Mouse (Mus musculus) stomach, embryonic 14.5 days (tissue): ENCODE results near the gene Olfr823. TPM values are rescaled to one million over a fixed set of nuclear protein-coding genes. Genes with fewer than 3 reads are reported as not detected.
"Not testable (repeated sequence)": the region's sequence is repeated elsewhere in the genome, so short reads cannot be mapped to it uniquely, and the experiment has no call there.

Experiments used
- ATAC-seq: fragments of 200-750 bp; cut with Nextera tagmentation; 2 replicates; pipeline ENCODE4 v1.8.0; 2017; ENCODE audit warnings: low read depth, moderate TSS enrichment; ENCODE audit not compliant: insufficient number of reproducible peaks, insufficient read depth, low FRiP score
- H3K27ac ChIP-seq: fragments of 300-500 bp; sonication (generic); 2 replicates; pipeline ENCODE4 v1.5.1; 2014; ENCODE audit warnings: mild to moderate bottlenecking, low read length, moderate library complexity, mixed read lengths
- H3K27me3 ChIP-seq: fragments of 300-500 bp; sonication (generic); 2 replicates; pipeline ENCODE4 v1.6.1; 2014; ENCODE audit warnings: low read length, control low read depth, mixed read lengths; ENCODE audit not compliant: control insufficient read depth, insufficient read depth
- H3K36me3 ChIP-seq: fragments of 300-500 bp; sonication (generic); 2 replicates; pipeline ENCODE4 v1.6.1; 2014; ENCODE audit warnings: mild to moderate bottlenecking, control low read depth, low read length, moderate library complexity, mixed read lengths; ENCODE audit not compliant: control insufficient read depth, insufficient read depth
- H3K4me1 ChIP-seq: fragments of 300-500 bp; sonication (generic); 2 replicates; pipeline ENCODE4 v1.6.1; 2014; ENCODE audit warnings: low read length, control low read depth, mixed read lengths; ENCODE audit not compliant: control insufficient read depth, insufficient read depth
- H3K4me2 ChIP-seq: fragments of 300-500 bp; sonication (generic); replicated peaks from 2 replicates; pipeline ENCODE4 v1.6.1; 2014; ENCODE audit warnings: low read depth, low read length, control low read depth
- H3K4me3 ChIP-seq: fragments of 300-500 bp; sonication (generic); 2 replicates; pipeline ENCODE4 v1.5.1; 2014; ENCODE audit warnings: low read depth, low read length, control low read depth
- H3K9ac ChIP-seq: fragments of 300-500 bp; sonication (generic); replicated peaks from 2 replicates; pipeline ENCODE4 v1.6.1; 2014; ENCODE audit warnings: low read depth, mild to moderate bottlenecking, control low read depth, low read length, moderate library complexity, mixed read lengths
- H3K9me3 ChIP-seq: fragments of 300-500 bp; sonication (generic); 2 replicates; pipeline ENCODE4 v1.6.1; 2016; ENCODE audit warnings: low read depth, low read length, control low read depth; ENCODE audit not compliant: control insufficient read depth
- WGBS: fragments of 180-500 bp; shearing (Covaris S2); extraction: QIAGEN DNeasy Blood & Tissue Kit; methylation state at CpG from one replicate; pipeline ENCODE4 v1.1.7; 2014; 5-methylcytosine and 5-hydroxymethylcytosine counted together
- polyA plus RNA-seq: library from polyadenylated mRNA; unstranded; fragments of >200 nt; fragmentation: Nextera tagmentation; extraction: Ambion mirVana; gene quantifications from 2 replicates; pipeline ENCODE4 v1.2.1, GENCODE M21; 2014

The Olfr823 gene
- not detected in 2 replicates for polyA plus RNA-seq

- H3K4me3 ChIP-seq, H3K27me3 ChIP-seq, H3K4me2 ChIP-seq, H3K4me1 ChIP-seq, H3K9ac ChIP-seq, H3K27ac ChIP-seq, H3K36me3 ChIP-seq, ATAC-seq, H3K9me3 ChIP-seq: not testable (repeated sequence)
- WGBS, result 70% methylated on average over 1 of the region's 1 CpGs
These were observed at the start of gene Olfr823 for GRCm38 (mm10) chr10:130115283-130115682. Gene Olfr823, minus strand, starts transcription at chr10:130115383.

GRCm38 (mm10) chr10:130144121-130144520, 28.9 kb upstream of the Olfr823 start:
- WGBS, result 83% methylated on average over 5 of the region's 5 CpGs
- H3K27ac ChIP-seq, result no peak overlapping the region
- no peak for ATAC-seq

GRCm38 (mm10) chr10:130142481-130142880, 27.3 kb upstream of the Olfr823 start:
- not testable (repeated sequence) for H3K9ac ChIP-seq, H3K9me3 ChIP-seq, H3K4me2 ChIP-seq, H3K27me3 ChIP-seq, ATAC-seq, H3K36me3 ChIP-seq, H3K4me3 ChIP-seq, H3K27ac ChIP-seq, H3K4me1 ChIP-seq
- 76% methylated on average over 5 of the region's 5 CpGs for WGBS

More at GRCm38 (mm10) chr10:130144121-130144520, 28.9 kb upstream of the Olfr823 start:
- Histone ChIP-seq H3K36me3 (no peaks in the 10 kb centered on the region), H3K4me2 (no peak overlapping the region), H3K4me3 (no peak overlapping the region), H3K4me1 (no peaks in the 10 kb centered on the region), H3K9ac (no peak overlapping the region), H3K9me3 (no peaks in the 10 kb centered on the region), H3K27me3 (no peaks in the 10 kb centered on the region)

- H3K9me3 ChIP-seq, result no peaks in the 10 kb centered on the region
- H3K27ac ChIP-seq, result no peak overlapping the region
- ATAC-seq, result no peak
- H3K4me3 ChIP-seq, result no peak overlapping the region
- no peak overlapping the region for H3K4me2 ChIP-seq
- H3K9ac ChIP-seq, result no peak overlapping the region
- no peaks in the 10 kb centered on the region for H3K36me3 ChIP-seq
- H3K4me1 ChIP-seq, result no peaks in the 10 kb centered on the region
- no peaks in the 10 kb centered on the region for H3K27me3 ChIP-seq
These were observed 19.6 kb upstream of the Olfr823 start for GRCm38 (mm10) chr10:130134811-130135210.

- H3K4me2 ChIP-seq, H3K4me3 ChIP-seq, H3K9ac ChIP-seq, ATAC-seq, H3K9me3 ChIP-seq, H3K36me3 ChIP-seq, H3K27me3 ChIP-seq, H3K27ac ChIP-seq, H3K4me1 ChIP-seq: not testable (repeated sequence)
These were observed 14.7 kb upstream of the Olfr823 start, which contains the start of gene Olfr824 for GRCm38 (mm10) chr10:130129900-130130299. Gene Olfr824, minus strand, starts transcription at chr10:130130000.

GRCm38 (mm10) chr10:130116045-130116444, 862 bp upstream of the Olfr823 start:
- WGBS, result 74% methylated on average over 3 of the region's 3 CpGs
- H3K36me3 ChIP-seq, ATAC-seq: not testable (repeated sequence)

GRCm38 (mm10) chr10:130096104-130096503, 19.1 kb downstream of the Olfr823 start:
- no peak for ATAC-seq
- H3K27ac ChIP-seq, result no peak overlapping the region
- no peak overlapping the region for H3K9ac ChIP-seq
- H3K9me3 ChIP-seq, result no peaks in the 10 kb centered on the region
- no peak overlapping the region for H3K4me2 ChIP-seq
- no peaks in the 10 kb centered on the region for H3K4me1 ChIP-seq
- no peaks in the 10 kb centered on the region for H3K36me3 ChIP-seq
- H3K4me3 ChIP-seq, result no peak overlapping the region
- H3K27me3 ChIP-seq, result no peaks in the 10 kb centered on the region

More at GRCm38 (mm10) chr10:130116045-130116444, 862 bp upstream of the Olfr823 start:
- not testable (repeated sequence) for H3K4me2 ChIP-seq, H3K9ac ChIP-seq, H3K27me3 ChIP-seq, H3K4me1 ChIP-seq, H3K9me3 ChIP-seq, H3K27ac ChIP-seq, H3K4me3 ChIP-seq

- no peaks in the 10 kb centered on the region for H3K4me1 ChIP-seq
- no peaks in the 10 kb centered on the region for H3K9me3 ChIP-seq
- no peak overlapping the region for H3K4me3 ChIP-seq
- ATAC-seq, result peak; percentile 79; the same call in 1 of the 2 replicates
- H3K27ac ChIP-seq, result no peak overlapping the region
- 16% methylated on average over 5 of the region's 5 CpGs for WGBS
- no peaks in the 10 kb centered on the region for H3K36me3 ChIP-seq
- H3K27me3 ChIP-seq, result no peaks in the 10 kb centered on the region
- H3K9ac ChIP-seq, result no peak overlapping the region
- H3K4me2 ChIP-seq, result no peak overlapping the region
These were observed 22.2 kb downstream of the Olfr823 start for GRCm38 (mm10) chr10:130092838-130093440.

- no peak within 1 kb of the TSS for H3K9ac ChIP-seq
- H3K4me3 ChIP-seq, result no peak within 1 kb of the TSS
- no peaks in the 10 kb centered on the region for H3K9me3 ChIP-seq
- ATAC-seq, result no peak
- H3K4me2 ChIP-seq, result no peak within 1 kb of the TSS
- no peaks in the 10 kb centered on the region for H3K36me3 ChIP-seq
- H3K4me1 ChIP-seq, result no peaks in the 10 kb centered on the region
- no peaks in the 10 kb centered on the region for H3K27me3 ChIP-seq
- H3K27ac ChIP-seq, result no peak within 1 kb of the TSS
These were observed 44.3 kb downstream of the Olfr823 start, which contains the start of gene Olfr822 for GRCm38 (mm10) chr10:130070910-130071309. Gene Olfr822, plus strand, starts transcription at chr10:130071210.
